Mouse (Mus musculus) thymus, adult 2 months (tissue): Measurements from ENCODE around the gene Zdhhc20.
"Not testable (repeated sequence)": the region's sequence is repeated elsewhere in the genome, so short reads cannot be mapped to it uniquely, and the experiment has no call there.

ENCODE experiments used
- CTCF ChIP-seq: fragments of 200-500 bp; IDR thresholded peaks from 2 replicates; pipeline ENCODE4 v1.5.1; 2012; ENCODE audit warnings: mild to moderate bottlenecking, control low read depth, low read length, moderate library complexity, borderline replicate concordance; ENCODE audit not compliant: control insufficient read depth, poor library complexity, insufficient read depth; ENCODE audit errors: extremely low read depth
- POLR2A ChIP-seq: fragments of 200-500 bp; IDR thresholded peaks from 2 replicates; pipeline ENCODE4 v1.6.1; 2012; ENCODE audit warnings: mild to moderate bottlenecking, low read length, control low read depth, moderate library complexity; ENCODE audit not compliant: control insufficient read depth, poor library complexity, insufficient read depth; ENCODE audit errors: extremely low read depth

- not testable (repeated sequence) for TF ChIP-seq CTCF, POLR2A
Measured at GRCm38 (mm10) chr14:57912211-57913007, 22.3 kb upstream of the Zdhhc20 start.
